Mouse (Mus musculus) bone marrow macrophage, adult 2 months (primary cell): ENCODE measurements around the gene Pim3. TPM values are rescaled to one million over a fixed set of nuclear protein-coding genes. Genes with fewer than 3 reads are reported as not detected.

Experiments
- H3K27ac ChIP-seq: 2 replicates; pipeline ENCODE4 v1.5.1; 2012; ENCODE audit warnings: low read depth, low read length; ENCODE audit not compliant: insufficient read depth
- H3K4me1 ChIP-seq: 2 replicates; pipeline ENCODE4 v1.6.1; 2012; ENCODE audit warnings: low read length; ENCODE audit not compliant: control insufficient read depth, insufficient read depth
- H3K4me3 ChIP-seq: 2 replicates; pipeline ENCODE4 v1.5.1; 2012; ENCODE audit warnings: mild to moderate bottlenecking, low read length, moderate library complexity; ENCODE audit not compliant: insufficient read depth
- CTCF ChIP-seq: IDR thresholded peaks from 2 replicates; pipeline ENCODE4 v1.5.1; 2012; ENCODE audit warnings: low read depth, mild to moderate bottlenecking, low read length, moderate library complexity
- polyA plus RNA-seq: library from polyadenylated mRNA; stranded (reverse); fragments of >200 nt; gene quantifications from 2 replicates; pipeline ENCODE4 v1.2.4, GENCODE M21; 2012; ENCODE audit not compliant: missing spikeins, insufficient read depth, insufficient read length

Pim3 gene
- polyA plus RNA-seq, 1 experiment, result 9.9 TPM

DNA sequence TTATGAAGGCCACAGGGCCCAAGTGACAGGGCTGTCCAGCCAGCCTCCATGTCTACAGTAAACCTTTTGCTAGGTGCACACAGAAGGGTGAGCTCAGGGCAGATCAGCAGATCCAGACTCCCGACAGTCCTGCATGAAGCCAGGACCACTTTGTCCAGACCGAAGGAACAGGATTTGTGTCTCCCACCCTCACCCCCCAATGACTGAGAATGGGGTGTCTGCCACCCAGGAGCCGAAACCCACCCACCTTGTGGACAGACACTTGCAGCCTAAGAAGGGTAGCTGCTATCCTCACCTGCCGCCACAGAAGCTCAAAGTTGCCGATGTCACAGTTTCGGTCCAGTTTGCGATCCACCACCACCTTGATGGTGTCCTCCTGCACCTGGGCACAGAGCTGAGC, 53.1 kb downstream of the Pim3 start:
- no peak overlapping the region for H3K27ac ChIP-seq
- TF ChIP-seq CTCF, result no peak
- H3K4me1 ChIP-seq, result no peaks in the 10 kb centered on the region
- H3K4me3 ChIP-seq, result no peak overlapping the region

Other genes starting within 250 kb of the Pim3 start
- 42.1 and 44.9 TPM in 2 replicates for gene Brd1, start 128.0 kb upstream of the Pim3 start, polyA plus RNA-seq
- gene Zbed4, start 110.5 kb upstream of the Pim3 start, polyA plus RNA-seq, result 18.1 and 20.5 TPM in 2 replicates
- gene Alg12, start 42.9 kb upstream of the Pim3 start, polyA plus RNA-seq, result 10.2 and 10.3 TPM in 2 replicates
- 23.0 and 24.4 TPM in 2 replicates for gene Creld2, start 42.5 kb upstream of the Pim3 start, polyA plus RNA-seq
- not detected in 2 replicates for gene Ttll8, start 92.2 kb downstream of the Pim3 start, polyA plus RNA-seq
- not detected in 2 replicates for gene Mlc1, start 116.8 kb downstream of the Pim3 start, polyA plus RNA-seq
- gene Mov10l1, start 120.7 kb downstream of the Pim3 start, polyA plus RNA-seq, result not detected in 2 replicates
- not detected in 2 replicates for gene Panx2, start 197.5 kb downstream of the Pim3 start, polyA plus RNA-seq
- gene Trabd, start 212.9 kb downstream of the Pim3 start, polyA plus RNA-seq, result 27.8 and 33.0 TPM in 2 replicates
- 20.7 and 22.9 TPM in 2 replicates for gene Selenoo, start 226.9 kb downstream of the Pim3 start, polyA plus RNA-seq